Comparison of ENCODE assay signal across 8 mouse cellular contexts in the genomic region with DNA sequence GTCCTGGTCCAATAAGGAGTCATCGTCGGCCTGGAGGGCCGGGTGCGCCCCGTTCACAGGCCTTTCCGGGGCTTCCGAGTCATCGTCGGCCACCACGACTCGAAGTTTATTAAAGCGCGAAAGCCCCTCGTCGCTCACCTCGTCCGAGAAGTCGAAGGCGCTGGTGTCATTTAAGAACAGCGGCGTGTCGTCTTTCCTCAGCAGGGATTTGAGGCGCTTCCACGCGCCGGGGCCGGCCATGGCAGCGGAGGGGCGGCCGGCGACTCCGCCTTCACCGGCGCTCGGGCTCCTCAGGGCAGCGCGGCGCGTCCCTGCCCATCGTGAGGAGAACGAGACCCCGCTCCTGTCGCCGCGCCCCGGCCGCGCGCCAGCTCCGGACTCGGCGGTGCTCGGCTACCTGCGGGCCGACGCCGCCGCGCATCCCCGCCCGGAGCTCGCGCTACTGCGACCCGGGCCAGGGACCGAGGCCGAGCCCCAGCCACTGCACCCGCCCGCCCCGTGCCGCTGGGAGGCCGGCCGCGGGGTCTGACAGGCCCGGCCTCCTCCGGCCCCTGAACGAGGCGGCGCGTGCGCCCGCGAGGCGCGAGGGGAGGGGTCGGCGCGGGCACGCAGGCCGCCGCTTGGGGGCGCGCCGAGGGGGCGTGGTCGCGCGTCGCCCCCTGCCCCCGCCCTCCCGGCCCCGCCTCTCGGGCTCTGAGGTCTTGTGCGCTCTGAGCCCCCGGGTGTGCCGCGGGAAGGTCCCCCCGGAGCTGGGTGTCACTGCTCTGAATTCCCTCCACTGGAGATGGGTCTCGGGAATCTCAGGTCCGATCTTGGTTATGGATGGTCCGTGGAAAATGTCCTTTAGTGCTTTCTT. TPM values are rescaled to one million over a fixed set of nuclear protein-coding genes. Genes with fewer than 3 reads are reported as not detected.
A peak's percentile ranks its signal among the peaks of the same experiment; 100 is the strongest.
DNase-seq lines count a peak whose midpoint lies in the region; ATAC-seq and TF ChIP-seq lines count a peak whose summit lies in the region.

A gene (minus strand): TSS at position 483 of the 856 bp plus-strand sequence.

- H3K36me3 ChIP-seq in hindbrain, embryonic 15.5 days, result no peaks in the 10 kb centered on the region
- no peaks in the 10 kb centered on the region for H3K36me3 ChIP-seq in macrophage (ENCODE audit: inconsistent target)

- intact Hi-C loops in gastrocnemius, adult 2 months (cut with DNase I), result loop anchor here (5.0 kb wide), 1 partner anchor 35 kb away; a partner anchor contains a TSS
- intact Hi-C loops in left cerebral cortex, adult 2 months (cut with DNase I), result loop anchor here (2.0 to 5.0 kb wide), 3 partner anchors 20 to 325 kb away; a partner anchor contains a TSS

- peaks cover 23% of the 10 kb centered on the region for H3K4me1 ChIP-seq in hindbrain, embryonic 15.5 days (replicated peaks)

- ATAC-seq in hindbrain, embryonic 15.5 days (ENCODE audit: low FRiP score, low read depth), result peak; percentile 97

- peak within 1 kb of the TSS; percentile 80 for H3K9ac ChIP-seq in hindbrain, embryonic 15.5 days

- H3K27me3 ChIP-seq in hindbrain, embryonic 15.5 days, result no peaks in the 10 kb centered on the region

- under 1% methylated on average over 101 of the region's 111 CpGs for WGBS in hindbrain, embryonic 15.5 days
- WGBS in macrophage (ENCODE audit: missing documents), result under 1% methylated on average over 95 of the region's 111 CpGs

- no peaks in the 10 kb centered on the region for H3K9me3 ChIP-seq in hindbrain, embryonic 15.5 days

- H3K4me2 ChIP-seq in hindbrain, embryonic 15.5 days, result peak within 1 kb of the TSS; percentile 74

- H3K27ac ChIP-seq in gastrocnemius, adult 2 months, result peak within 1 kb of the TSS; percentile 87
- peak within 1 kb of the TSS; percentile 84 for H3K27ac ChIP-seq in hindbrain, embryonic 15.5 days (replicated peaks)
- peak within 1 kb of the TSS; percentile 85 for H3K27ac ChIP-seq in left cerebral cortex, adult 2 months
- H3K27ac ChIP-seq in macrophage, result no peak within 1 kb of the TSS

- peak; percentile 56 for DNase-seq in R1 (ENCODE audit: low read depth, low spot score)
- DNase-seq in cerebellum, postnatal 25 days, result peak; percentile 84 to 91
- DNase-seq in gastrocnemius, adult 2 months, result peak; percentile 90
- peak; percentile 77 to 81 for DNase-seq in left cerebral cortex, adult 2 months (ENCODE audit: extremely low spot score in 1 of 2, low spot score in 2 of 2)
- DNase-seq in right cerebral cortex, adult 18-20 months, result peak; percentile 82
- DNase-seq in urinary bladder, postnatal 10 days (ENCODE audit: low spot score), result peak; percentile 25

- no peaks in the 10 kb centered on the region for H3K79me2 ChIP-seq in macrophage (ENCODE audit: inconsistent target)

- peak within 1 kb of the TSS; percentile 94 for H3K4me3 ChIP-seq in gastrocnemius, adult 2 months
- peak within 1 kb of the TSS; percentile 85 for H3K4me3 ChIP-seq in hindbrain, embryonic 15.5 days
- peak within 1 kb of the TSS; percentile 92 for H3K4me3 ChIP-seq in left cerebral cortex, adult 2 months
- peak within 1 kb of the TSS; percentile 49 for H3K4me3 ChIP-seq in macrophage (ENCODE audit: inconsistent target)

- TF ChIP-seq CTCF in gastrocnemius, adult 2 months (IDR thresholded peaks at IDR 0.05), result peak; percentile 23; the same call in 1 of the 2 replicates
- TF ChIP-seq CTCF in left cerebral cortex, adult 2 months (IDR thresholded peaks at IDR 0.05), result peak; percentile 5; the same call in 1 of the 2 replicates

RNA-seq across cellular contexts. Expression of the gene that starts here (rescaled TPM):
- total RNA-seq in gastrocnemius, adult 2 months (2021), result 10 to 100 TPM; 14.4 to 14.8 TPM
- 6.0 and 7.4 TPM in 2 replicates for polyA plus RNA-seq in hindbrain, embryonic 15.5 days (2015; fragmentation: Nextera tagmentation; extraction: Ambion mirVana)
- 10 to 100 TPM; 45.9 to 48.5 TPM for total RNA-seq in left cerebral cortex, adult 2 months (2021)
- total RNA-seq in macrophage (2018; cell fraction: chromatin; rRNA removed), result 10 to 100 TPM in 4 of 26 experiments, 1 to 10 TPM in 14, under 1 TPM in 8; 0.29 to 20.5 (median 1.8) TPM
- total RNA-seq in macrophage (2018; cell fraction: cytosol; rRNA removed), result 10 to 100 TPM in 2 of 26 experiments, 1 to 10 TPM in 24; 1.1 to 25.7 (median 4.0) TPM
- 10 to 100 TPM in 4 of 26 experiments, 1 to 10 TPM in 18, under 1 TPM in 4; 0.83 to 27.2 (median 2.5) TPM for total RNA-seq in macrophage (2018; cell fraction: nucleus; rRNA removed)
- 2.5 to 4.7 TPM (median 3.1 TPM) in 3 replicates for polyA plus RNA-seq in macrophage (2018)

Comparison
In these comparisons a context has a peak if more than half of its experiments do, and no peak if none do; other contexts are left out.
1. DNase-seq: peak in every context shown above with its lines; median percentile 90 in gastrocnemius, adult 2 months; 88 in cerebellum, postnatal 25 days; 82 in right cerebral cortex, adult 18-20 months; 79 in left cerebral cortex, adult 2 months; 56 in R1; 25 in urinary bladder, postnatal 10 days.